Mouse (Mus musculus): Measurements from ENCODE around the gene Bcl2l13.
A peak's percentile ranks its signal among the peaks of the same experiment; 100 is the strongest.
"Not testable (repeated sequence)": the region's sequence is repeated elsewhere in the genome, so short reads cannot be mapped to it uniquely, and the experiment has no call there.

Gene Bcl2l13

GRCm38 (mm10) chr6:120835474-120836374, at the start of gene Bcl2l13:
TSS of gene Bcl2l13 (plus strand) at chr6:120836212.
- DNase-seq (ENCODE audit: low spot score), result peak; percentile 97

- DNase-seq (ENCODE audit: low spot score), result no peak
These were observed 47.9 kb upstream of the Bcl2l13 start for GRCm38 (mm10) chr6:120788068-120788607.

DNA sequence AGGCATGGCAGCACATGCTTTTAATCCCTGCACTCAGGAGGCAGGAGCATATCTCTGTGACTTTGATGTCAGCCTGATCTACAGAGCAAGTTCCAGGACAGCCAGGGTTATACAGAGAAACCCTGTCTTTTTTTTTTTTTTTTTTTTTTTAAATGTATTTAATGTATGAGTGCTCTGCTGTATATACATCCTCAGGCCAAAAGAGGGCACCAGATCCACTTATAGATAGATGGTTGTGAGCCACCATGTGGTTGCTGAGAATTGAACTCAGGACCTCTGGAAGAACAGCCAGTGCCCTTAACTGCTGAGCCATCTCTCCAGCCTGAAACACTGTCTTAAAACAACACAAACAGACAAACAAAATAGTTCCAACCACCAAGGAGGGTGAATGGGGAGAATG, 47.1 kb upstream of the Bcl2l13 start:
- DNase-seq (ENCODE audit: low spot score), result peak; percentile 39

DNA sequence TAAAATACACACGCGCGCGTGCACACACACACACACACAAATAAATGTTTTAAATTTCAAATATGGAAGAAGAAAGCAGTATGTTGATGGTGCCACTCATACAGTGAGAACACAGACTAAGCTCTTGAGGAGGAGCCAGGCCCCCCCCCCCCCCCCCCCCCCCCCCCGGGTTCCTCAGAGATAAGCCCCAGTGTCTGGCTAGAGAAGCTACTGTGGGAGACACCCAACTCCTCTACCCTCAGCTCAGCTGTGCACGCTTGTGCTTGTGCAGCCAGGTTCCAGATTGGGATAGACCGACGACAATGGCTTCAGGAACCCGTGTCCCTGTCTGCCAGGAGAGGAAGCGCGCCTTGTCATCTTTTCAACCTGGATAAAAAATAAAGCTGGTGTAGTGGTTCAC, 45.9 kb upstream of the Bcl2l13 start:
- DNase-seq (ENCODE audit: low spot score), result no peak

DNA sequence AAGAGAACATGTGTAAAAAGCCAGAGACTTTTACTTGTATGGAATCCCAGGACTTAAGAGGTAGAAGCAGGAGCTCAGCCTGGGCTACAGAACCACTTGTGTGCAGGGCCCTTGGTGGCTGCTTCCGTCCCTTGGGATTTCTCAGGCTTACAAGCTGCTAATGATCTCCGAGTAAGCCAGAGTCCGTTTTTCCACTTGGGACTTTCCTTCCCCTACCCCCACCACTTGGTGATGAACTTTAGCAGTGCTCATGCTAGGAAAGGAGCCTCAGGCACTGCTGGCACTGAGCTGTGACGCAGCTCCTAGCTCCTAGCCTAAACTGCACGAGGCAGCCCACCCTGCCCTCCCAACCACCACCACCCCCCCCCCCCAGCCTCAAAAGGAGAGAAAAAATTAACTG, 45.3 kb upstream of the Bcl2l13 start:
- DNase-seq (ENCODE audit: low spot score), result no peak

DNA sequence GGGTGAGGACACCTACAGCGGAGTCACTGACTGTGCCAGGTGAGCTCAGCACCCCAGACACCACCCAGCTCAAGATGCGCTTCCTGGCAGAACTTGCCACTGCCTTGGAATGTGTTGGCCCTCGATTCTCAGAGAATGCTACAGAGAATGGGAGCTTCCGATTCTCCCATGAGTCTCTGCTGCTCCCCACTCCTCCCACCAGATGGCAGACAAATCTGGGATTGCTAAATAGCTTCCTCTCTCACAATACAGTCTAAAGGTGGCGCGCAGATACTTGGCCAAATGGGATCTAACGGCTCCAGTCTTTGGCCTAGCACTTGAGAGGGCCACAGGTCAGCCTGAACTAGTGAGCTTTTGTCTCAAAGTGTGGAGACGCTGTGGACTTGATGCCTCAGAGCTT, 43.1 kb upstream of the Bcl2l13 start:
- DNase-seq (ENCODE audit: low spot score), result peak; percentile 74

- DNase-seq (ENCODE audit: low spot score), result no peak
These were observed 40.5 kb upstream of the Bcl2l13 start for GRCm38 (mm10) chr6:120795422-120796086.

- DNase-seq (ENCODE audit: low spot score), result no peak
These were observed 39.9 kb upstream of the Bcl2l13 start for GRCm38 (mm10) chr6:120796111-120796510.

DNA sequence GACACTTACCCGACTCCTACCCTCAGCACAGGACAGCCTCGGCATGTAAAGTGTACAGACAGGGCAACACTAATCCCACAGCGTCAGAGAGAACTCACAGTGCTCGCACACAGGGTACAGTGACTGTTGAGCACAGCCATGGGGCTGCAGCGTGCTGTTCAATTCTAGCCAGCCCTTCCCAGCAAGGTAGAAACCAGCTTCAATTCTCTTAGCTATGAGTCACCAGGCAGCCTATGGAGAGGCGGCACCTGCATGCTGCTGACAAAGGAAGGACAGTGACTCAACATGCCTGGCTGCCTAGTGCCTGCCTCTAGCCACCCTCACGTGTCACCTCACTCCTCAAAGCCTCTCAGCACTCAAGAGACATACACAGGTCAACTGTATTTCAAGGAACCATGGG, 38.0 kb upstream of the Bcl2l13 start:
- DNase-seq (ENCODE audit: low spot score), result no peak

DNA sequence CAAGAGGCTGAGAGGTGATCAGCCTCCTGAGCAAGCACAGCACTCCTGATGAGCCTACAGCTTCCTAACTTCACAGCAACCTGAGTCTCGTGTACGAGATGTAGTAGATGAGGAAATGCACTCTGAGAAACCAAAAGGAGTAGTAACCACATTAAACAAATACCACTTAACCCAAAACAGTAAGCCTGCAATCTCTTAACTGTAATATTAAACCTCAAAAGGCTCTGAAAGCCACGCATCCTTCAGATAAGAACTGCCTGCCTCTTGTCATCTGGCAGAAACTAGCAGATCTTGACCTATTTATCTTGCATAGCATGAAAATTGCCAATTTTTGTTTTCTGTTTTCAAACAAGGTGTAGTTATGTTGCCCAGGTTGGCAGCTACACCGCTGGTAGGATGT, 37.1 kb upstream of the Bcl2l13 start:
- no peak for DNase-seq (ENCODE audit: low spot score)

DNA sequence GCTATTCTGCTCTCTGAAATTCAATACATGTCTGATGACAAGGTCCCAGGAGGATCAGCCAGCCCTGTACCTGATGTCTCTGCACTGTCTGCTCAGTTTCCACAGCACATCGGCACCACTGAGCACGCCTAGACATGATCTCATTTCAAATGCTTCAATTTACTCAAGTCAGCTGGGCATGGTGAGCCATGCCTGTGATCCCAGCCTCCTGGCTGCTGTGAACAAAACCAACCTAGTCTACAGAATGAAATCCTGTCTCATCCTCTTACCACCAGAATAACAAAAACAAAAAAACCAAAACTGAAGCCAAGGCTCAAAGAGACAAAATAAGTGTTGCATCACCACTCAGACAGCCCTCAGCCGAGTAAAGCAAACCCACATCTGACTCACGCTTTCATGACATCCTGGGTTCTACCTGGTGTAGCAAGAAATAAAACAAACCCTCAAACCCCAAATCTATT, 36.4 kb upstream of the Bcl2l13 start:
- no peak for DNase-seq (ENCODE audit: low spot score)

GRCm38 (mm10) chr6:120806999-120807737, 28.8 kb upstream of the Bcl2l13 start:
- DNase-seq (ENCODE audit: low spot score), result peak; percentile 72

- no peak for DNase-seq (ENCODE audit: low spot score)
These were observed 28.3 kb upstream of the Bcl2l13 start for GRCm38 (mm10) chr6:120807738-120808081.

- DNase-seq (ENCODE audit: low spot score), result not testable (repeated sequence)
These were observed 24.0 kb upstream of the Bcl2l13 start for GRCm38 (mm10) chr6:120811999-120812398.

GRCm38 (mm10) chr6:120819294-120819693, 16.7 kb upstream of the Bcl2l13 start:
- DNase-seq (ENCODE audit: low spot score), result no peak

DNA sequence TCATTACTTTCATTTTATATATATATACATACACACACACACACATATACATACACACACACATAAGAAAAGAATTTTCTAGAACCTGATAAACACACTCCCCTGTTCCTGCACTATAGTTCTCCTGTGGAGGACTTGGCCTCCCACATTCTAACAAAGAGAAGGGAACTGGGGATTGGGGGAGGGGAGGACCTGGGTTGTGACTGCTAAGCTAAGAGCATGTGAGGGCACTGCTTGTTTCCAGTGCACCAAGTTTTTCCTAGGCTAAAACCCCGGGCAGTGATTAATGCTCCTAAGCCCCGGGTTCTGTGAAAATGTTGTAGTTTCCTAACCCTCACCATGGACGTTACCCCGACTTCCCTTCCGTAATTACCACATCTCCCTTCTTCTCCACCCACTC, 15.9 kb upstream of the Bcl2l13 start:
- no peak for DNase-seq (ENCODE audit: low spot score)

- no peak for DNase-seq (ENCODE audit: low spot score)
These were observed 15.1 kb upstream of the Bcl2l13 start for GRCm38 (mm10) chr6:120820941-120821340.

- DNase-seq (ENCODE audit: low spot score), result no peak
These were observed 14.3 kb upstream of the Bcl2l13 start for GRCm38 (mm10) chr6:120821715-120822114.

GRCm38 (mm10) chr6:120822307-120822928, 13.6 kb upstream of the Bcl2l13 start, which contains the start of gene Atp6v1e1:
TSS of gene Atp6v1e1 (minus strand) at chr6:120822793.
- DNase-seq (ENCODE audit: low spot score), result peak; percentile 99

GRCm38 (mm10) chr6:120822937-120823614, 12.9 kb upstream of the Bcl2l13 start:
- no peak for DNase-seq (ENCODE audit: low spot score)

DNA sequence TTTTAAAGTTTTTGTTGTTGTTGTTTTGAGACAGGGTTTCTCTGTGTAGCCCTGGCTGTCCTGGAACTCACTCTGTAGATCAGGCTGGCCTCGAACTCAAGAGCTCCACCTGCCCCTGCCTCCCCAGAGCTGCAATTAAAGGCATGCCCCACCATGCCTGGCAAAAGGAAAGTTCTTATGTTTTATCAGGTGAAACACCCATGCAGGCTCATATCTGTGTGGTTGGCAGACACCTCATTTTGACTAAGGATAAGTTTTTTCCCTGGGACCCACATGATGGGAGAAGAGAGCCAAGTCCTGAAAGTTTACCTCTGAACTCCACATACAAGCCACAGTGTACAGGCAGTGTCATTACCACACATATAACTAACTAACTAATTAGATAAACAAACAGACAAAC, 6.0 kb upstream of the Bcl2l13 start:
- DNase-seq (ENCODE audit: low spot score), result no peak

Data from adipocyte (in vitro differentiated cells).